Mouse (Mus musculus) urinary bladder, adult 18-20 months (tissue): ENCODE data around the gene Srsf7.
"Not testable (repeated sequence)": the region's sequence is repeated elsewhere in the genome, so short reads cannot be mapped to it uniquely, and the experiment has no call there.

Source experiments
- DNase-seq, 2 experiments: peaks; one replicate each; pipeline ENCODE4 v3.0.0; 2022; ENCODE audit warnings: low spot score in 2 of 2, mixed read lengths in 2 of 2

The Srsf7 gene

GRCm38 (mm10) chr17:80206671-80207581, at the start of gene Srsf7, which contains the start of gene Ttc39d:
TSS of gene Srsf7 (minus strand) at chr17:80207307.
TSS of gene Ttc39d (plus strand) at chr17:80207460.
- DNase-seq: peak; percentile 97 to 99

GRCm38 (mm10) chr17:80255208-80255607, 48.1 kb upstream of the Srsf7 start:
- DNase-seq: peak; percentile 32 to 59

- no peak for DNase-seq
Observed at GRCm38 (mm10) chr17:80254421-80254820, 47.3 kb upstream of the Srsf7 start.

GRCm38 (mm10) chr17:80252757-80253525, 45.8 kb upstream of the Srsf7 start:
- DNase-seq: no peak

GRCm38 (mm10) chr17:80243116-80243515, 36.0 kb upstream of the Srsf7 start:
- DNase-seq: no peak

- DNase-seq: no peak
Observed at GRCm38 (mm10) chr17:80241594-80241993, 34.5 kb upstream of the Srsf7 start.

GRCm38 (mm10) chr17:80237475-80237874, 30.4 kb upstream of the Srsf7 start:
- no peak for DNase-seq

GRCm38 (mm10) chr17:80236805-80237204, 29.7 kb upstream of the Srsf7 start:
- no peak for DNase-seq

GRCm38 (mm10) chr17:80235477-80235876, 28.4 kb upstream of the Srsf7 start:
- DNase-seq: no peak

GRCm38 (mm10) chr17:80234376-80234775, 27.3 kb upstream of the Srsf7 start:
- no peak for DNase-seq

GRCm38 (mm10) chr17:80233844-80234243, 26.7 kb upstream of the Srsf7 start:
- no peak for DNase-seq

GRCm38 (mm10) chr17:80229396-80229795, 22.3 kb upstream of the Srsf7 start:
- DNase-seq: no peak

GRCm38 (mm10) chr17:80225142-80225541, 18.0 kb upstream of the Srsf7 start:
- DNase-seq: not testable (repeated sequence)

GRCm38 (mm10) chr17:80224326-80225116, 17.4 kb upstream of the Srsf7 start, which contains the start of gene Gemin6:
TSS of gene Gemin6 (plus strand) at chr17:80224441.
- DNase-seq: peak; percentile 64 to 82

GRCm38 (mm10) chr17:80223829-80224228, 16.7 kb upstream of the Srsf7 start:
- no peak for DNase-seq

GRCm38 (mm10) chr17:80221890-80222628, 15.0 kb upstream of the Srsf7 start:
- DNase-seq: no peak

GRCm38 (mm10) chr17:80221202-80221601, 14.1 kb upstream of the Srsf7 start:
- no peak for DNase-seq

- no peak for DNase-seq
Observed at GRCm38 (mm10) chr17:80220131-80220530, 13.0 kb upstream of the Srsf7 start.

- not testable (repeated sequence) for DNase-seq
Observed at GRCm38 (mm10) chr17:80213998-80214397, 6.9 kb upstream of the Srsf7 start.

- no peak for DNase-seq
Observed at GRCm38 (mm10) chr17:80206301-80206670, 821 bp downstream of the Srsf7 start.

GRCm38 (mm10) chr17:80205657-80206056, 1.4 kb downstream of the Srsf7 start:
- DNase-seq: no peak
